8 mouse cellular contexts compared by ENCODE assay signal in the genomic region with DNA sequence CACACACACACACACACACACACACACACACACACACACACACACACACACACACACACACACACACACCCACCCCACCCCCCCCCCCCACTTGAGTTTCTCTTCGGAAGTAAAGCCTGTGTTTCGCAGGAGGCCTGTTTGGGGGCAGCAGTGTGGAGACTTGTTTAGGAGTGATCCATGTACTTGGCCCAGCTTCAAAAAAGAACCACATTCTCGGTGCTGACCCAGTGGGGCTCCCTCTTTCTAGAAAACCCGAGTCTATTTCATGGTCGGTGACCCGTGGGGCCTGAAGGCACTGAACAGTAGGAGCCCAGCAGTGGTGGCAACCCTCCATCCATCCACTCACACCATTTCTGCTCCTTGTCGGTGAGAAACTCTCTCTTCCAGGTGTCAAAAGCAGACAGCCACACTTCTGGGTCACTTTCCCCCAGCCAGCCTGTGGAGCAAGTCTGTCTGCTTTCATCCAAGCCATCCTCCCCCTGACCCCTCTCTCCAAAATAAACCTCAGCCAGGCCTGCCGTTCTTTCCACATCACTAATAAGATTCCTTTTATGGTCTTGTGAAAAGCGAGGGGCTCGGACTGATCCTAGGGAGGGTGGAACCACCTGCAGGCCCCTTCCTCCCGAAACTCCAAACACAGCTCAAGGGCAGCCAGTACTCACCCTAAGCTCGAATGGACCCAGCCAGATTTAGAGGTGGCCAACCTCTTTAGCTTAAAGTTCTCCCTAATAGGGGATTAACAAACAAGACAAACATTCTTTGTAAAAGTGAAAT. TPM values are rescaled to one million over a fixed set of nuclear protein-coding genes. Genes with fewer than 3 reads are reported as not detected.
DNase-seq lines count a peak whose midpoint lies in the region; ATAC-seq and TF ChIP-seq lines count a peak whose summit lies in the region.

No protein-coding gene starts in this region.

- TF ChIP-seq CTCF in embryonic fibroblast, embryonic 13.5 days (IDR thresholded peaks at IDR 0.05; ENCODE audit: borderline replicate concordance, insufficient read depth, low read length) = no peak
- TF ChIP-seq CTCF in intestine, postnatal 0 days (IDR thresholded peaks at IDR 0.05; ENCODE audit: low read depth) = no peak

- no peak for TF ChIP-seq POLR2A in embryonic fibroblast, embryonic 13.5 days (IDR thresholded peaks at IDR 0.05; ENCODE audit: low read depth, low read length)

- peak overlapping the region; percentile 83 for H3K4me3 ChIP-seq in kidney, embryonic 16.5 days (ENCODE audit: low read length)
- H3K4me3 ChIP-seq in embryonic fibroblast, embryonic 13.5 days (ENCODE audit: insufficient read depth, low read length) = peak overlapping the region; percentile 75
- peak overlapping the region; percentile 79 for H3K4me3 ChIP-seq in intestine, postnatal 0 days (ENCODE audit: low read depth, low read length)
- H3K4me3 ChIP-seq in neural tube, embryonic 14.5 days (ENCODE audit: low read depth, low read length) = peak overlapping the region; percentile 60

- H3K4me2 ChIP-seq in kidney, embryonic 16.5 days (replicated peaks; ENCODE audit: low read depth, low read length) = peak overlapping the region; percentile 89
- peak overlapping the region; percentile 96 for H3K4me2 ChIP-seq in intestine, postnatal 0 days (replicated peaks; ENCODE audit: low read depth)
- H3K4me2 ChIP-seq in neural tube, embryonic 14.5 days (ENCODE audit: low read depth, low read length) = peak overlapping the region; percentile 76

- peak overlapping the region; percentile 93 for H3K9ac ChIP-seq in kidney, embryonic 16.5 days (replicated peaks; ENCODE audit: low read length)
- no peak overlapping the region for H3K9ac ChIP-seq in intestine, postnatal 0 days (ENCODE audit: low read depth, low read length)
- peak overlapping the region; percentile 39 for H3K9ac ChIP-seq in neural tube, embryonic 14.5 days (replicated peaks; ENCODE audit: low read depth, low read length)

- ATAC-seq in kidney, embryonic 16.5 days (ENCODE audit: low FRiP score, low TSS enrichment) = no peak
- ATAC-seq in intestine, postnatal 0 days = no peak
- ATAC-seq in neural tube, embryonic 14.5 days (ENCODE audit: low read depth) = no peak

- intact Hi-C loops in left cerebral cortex, postnatal 25 days (cut with DNase I) = loop anchor here (10.0 kb wide), 2 partner anchors 199 to 831 kb away; no protein-coding TSS in a partner anchor

- H3K27ac ChIP-seq in kidney, embryonic 16.5 days (ENCODE audit: low read length) = peak overlapping the region; percentile 99
- peak overlapping the region; percentile 80 for H3K27ac ChIP-seq in embryonic fibroblast, embryonic 13.5 days (ENCODE audit: insufficient read depth, low read length)
- peak overlapping the region; percentile 16; the same call in 1 of the 2 replicates for H3K27ac ChIP-seq in intestine, postnatal 0 days (ENCODE audit: low read depth, low read length)
- no peak overlapping the region for H3K27ac ChIP-seq in neural tube, embryonic 14.5 days (ENCODE audit: low read depth, low read length)

- no peaks in the 10 kb centered on the region for H3K36me3 ChIP-seq in kidney, embryonic 16.5 days (ENCODE audit: insufficient read depth, low read length)
- no peaks in the 10 kb centered on the region for H3K36me3 ChIP-seq in intestine, postnatal 0 days (ENCODE audit: control insufficient read depth, insufficient read depth)
- no peaks in the 10 kb centered on the region for H3K36me3 ChIP-seq in neural tube, embryonic 14.5 days (ENCODE audit: control insufficient read depth, insufficient read depth, low read length)

- no peak for DNase-seq in kidney, postnatal 36 days
- DNase-seq in layer of hippocampus, adult 9-10 months (ENCODE audit: low spot score) = no peak
- no peak for DNase-seq in left cerebral cortex, postnatal 25 days (ENCODE audit: low spot score in 2 of 2)
- no peak for DNase-seq in urinary bladder, postnatal 14 days (ENCODE audit: low spot score)

- WGBS in kidney, embryonic 16.5 days = 9% methylated on average over 12 of the region's 12 CpGs
- WGBS in intestine, postnatal 0 days = 49% methylated on average over 12 of the region's 12 CpGs
- WGBS in neural tube, embryonic 14.5 days = 6% methylated on average over 12 of the region's 12 CpGs

- peaks cover 55% of the 10 kb centered on the region for H3K4me1 ChIP-seq in kidney, embryonic 16.5 days (ENCODE audit: insufficient read depth, low read length)
- no peaks in the 10 kb centered on the region; the same call in 1 of the 2 replicates for H3K4me1 ChIP-seq in embryonic fibroblast, embryonic 13.5 days (ENCODE audit: control insufficient read depth, insufficient read depth, low read length)
- H3K4me1 ChIP-seq in intestine, postnatal 0 days (replicated peaks; ENCODE audit: control insufficient read depth, insufficient read depth, low read length) = peaks cover 8% of the 10 kb centered on the region; the same call in 1 of the 2 replicates
- peaks cover 35% of the 10 kb centered on the region for H3K4me1 ChIP-seq in neural tube, embryonic 14.5 days (ENCODE audit: control insufficient read depth, insufficient read depth, low read length)

- no peaks in the 10 kb centered on the region for H3K9me3 ChIP-seq in kidney, embryonic 16.5 days (ENCODE audit: low read length)
- no peaks in the 10 kb centered on the region for H3K9me3 ChIP-seq in intestine, postnatal 0 days (ENCODE audit: control insufficient read depth)
- no peaks in the 10 kb centered on the region for H3K9me3 ChIP-seq in neural tube, embryonic 14.5 days (ENCODE audit: control insufficient read depth, low read length)

- no peaks in the 10 kb centered on the region for H3K27me3 ChIP-seq in kidney, embryonic 16.5 days (ENCODE audit: insufficient read depth, low read length)
- no peaks in the 10 kb centered on the region for H3K27me3 ChIP-seq in intestine, postnatal 0 days (replicated peaks; ENCODE audit: control insufficient read depth, insufficient read depth, low read length)
- no peaks in the 10 kb centered on the region for H3K27me3 ChIP-seq in neural tube, embryonic 14.5 days (ENCODE audit: control insufficient read depth, insufficient read depth, low read length)

RNA-seq across cellular contexts. Expression of a gene that starts 3.0 kb away (rescaled TPM):
- polyA plus RNA-seq in kidney, embryonic 16.5 days (2015; fragmentation: Nextera tagmentation; extraction: Ambion mirVana) = 37.9 and 49.2 TPM in 2 replicates
- 48.2 and 67.6 TPM in 2 replicates for polyA plus RNA-seq in embryonic fibroblast, embryonic 13.5 days (2011; ENCODE audit: insufficient read length, low read depth, missing spikeins)
- 6.0 and 6.9 TPM in 2 replicates for polyA plus RNA-seq in intestine, postnatal 0 days (2015; fragmentation: Nextera tagmentation; extraction: Ambion mirVana)
- 5.4 and 13.3 TPM in 2 replicates for polyA plus RNA-seq in neural tube, embryonic 14.5 days (2014; fragmentation: Nextera tagmentation; extraction: Ambion mirVana)
- total RNA-seq in left cerebral cortex, postnatal 25 days (2021) = 1 to 10 TPM; 4.2 to 6.0 TPM
